Mouse (Mus musculus) testis, adult 10 weeks (tissue): ENCODE data around the gene Zfp985. TPM values are rescaled to one million over a fixed set of nuclear protein-coding genes. Genes with fewer than 3 reads are reported as not detected.

Experiments used
- polyA plus RNA-seq: library from polyadenylated mRNA; stranded (reverse); fragments of 350-450 nt; fragmentation: Illumina TruSeq; extraction: RNeasy Lipid Tissue Mini Kit (QIAGEN cat#74804); gene quantifications from one replicate; pipeline ENCODE4 v1.2.3, GENCODE M21; 2014; ENCODE audit warnings: low read depth, low replicate concordance

Zfp985 gene
- 0.31 TPM for polyA plus RNA-seq

DNA sequence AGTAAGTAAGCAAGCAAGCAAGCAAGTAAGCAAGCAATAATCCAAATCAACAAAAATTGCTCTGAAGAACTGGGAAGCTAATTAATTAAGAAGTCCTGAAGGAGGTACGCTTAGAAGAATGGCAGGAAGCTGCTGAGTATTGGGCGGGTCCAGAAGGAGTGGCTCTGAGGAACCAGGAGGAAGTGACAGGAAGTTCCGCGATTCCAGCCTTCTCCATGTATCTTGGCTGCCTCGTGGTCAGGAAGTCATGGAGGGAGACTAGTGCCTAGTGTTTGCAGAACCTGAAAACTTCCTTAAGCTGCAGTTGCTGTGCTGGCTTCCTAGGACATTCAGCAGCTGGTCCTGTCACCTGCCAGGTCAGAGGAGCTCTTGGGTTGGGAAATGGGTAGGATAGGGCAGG is at the start of gene Zfp985:
Gene Zfp985 (plus strand): TSS at position 207 of the 400 bp plus-strand sequence.

DNA sequence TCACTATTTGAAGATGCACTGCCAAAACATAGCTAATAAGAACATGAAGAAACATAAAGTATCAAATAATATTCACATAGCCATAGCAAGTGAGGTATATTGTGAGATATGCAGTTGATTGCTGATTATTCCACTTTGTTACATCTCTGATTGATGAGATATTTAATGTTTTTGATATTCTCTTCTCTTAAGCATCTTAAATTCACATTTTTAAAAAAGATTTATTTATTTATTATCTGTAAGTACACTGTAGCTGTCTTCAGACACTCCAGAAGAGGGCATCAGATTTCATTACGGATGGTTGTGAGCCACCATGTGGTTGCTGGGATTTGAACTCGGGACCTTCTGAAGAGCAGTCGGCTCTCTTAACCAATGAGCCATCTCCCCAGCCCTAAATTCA is 13.2 kb upstream of the Zfp985 start, which contains the start of gene Gm16503:
Gene Gm16503 (plus strand): TSS at position 301 of the 400 bp plus-strand sequence.

Other genes with a start within 250 kb of the Zfp985 start
- 1.9 TPM for gene Zfp988, start 247.6 kb upstream of the Zfp985 start, polyA plus RNA-seq
- 0.90 TPM for gene Zfp978, start 192.0 kb upstream of the Zfp985 start, polyA plus RNA-seq
- 64.6 TPM for gene Zfp982, start 60.9 kb upstream of the Zfp985 start, polyA plus RNA-seq
- gene Gm16503, start 13.1 kb upstream of the Zfp985 start, polyA plus RNA-seq = 1.9 TPM
- 34.5 TPM for gene Zfp979, start 89.2 kb downstream of the Zfp985 start, polyA plus RNA-seq
- 5.6 TPM for gene Zfp534, start 149.3 kb downstream of the Zfp985 start, polyA plus RNA-seq